Mouse (Mus musculus) thymus, adult 2 months (tissue): ENCODE measurements at regions not wholly inside any gene's neighbourhood (a gene's known extent, or its start where the extent isn't known, plus 50 kb on each side); places are given as distances from the start of the nearest gene placed in this dataset.

ENCODE experiments used
- DNase-seq: peaks from one replicate; pipeline ENCODE4 v3.0.0; 2021
- H3K27ac ChIP-seq: fragments of 200-500 bp; 2 replicates; pipeline ENCODE4 v1.5.1; 2012; ENCODE audit warnings: low read length, control low read depth; ENCODE audit not compliant: control insufficient read depth, insufficient read depth
- H3K27me3 ChIP-seq: fragments of 200-500 bp; 2 replicates; pipeline ENCODE4 v1.6.1; 2012; ENCODE audit warnings: mild to moderate bottlenecking, low read length, moderate library complexity, mixed read lengths; ENCODE audit not compliant: control insufficient read depth, insufficient read depth
- H3K36me3 ChIP-seq: fragments of 200-500 bp; 2 replicates; pipeline ENCODE4 v1.6.1; 2012; ENCODE audit warnings: mild to moderate bottlenecking, low read length, moderate library complexity; ENCODE audit not compliant: control insufficient read depth, insufficient read depth
- H3K4me1 ChIP-seq: fragments of 200-500 bp; replicated peaks from 2 replicates; pipeline ENCODE4 v1.6.1; 2012; ENCODE audit warnings: low read length; ENCODE audit not compliant: control insufficient read depth, insufficient read depth
- H3K4me3 ChIP-seq: fragments of 200-500 bp; 2 replicates; pipeline ENCODE4 v1.5.1; 2012; ENCODE audit warnings: mild to moderate bottlenecking, low read length, control low read depth, moderate library complexity; ENCODE audit not compliant: control insufficient read depth, insufficient read depth
- CTCF ChIP-seq: fragments of 200-500 bp; IDR thresholded peaks from 2 replicates; pipeline ENCODE4 v1.5.1; 2012; ENCODE audit warnings: mild to moderate bottlenecking, control low read depth, low read length, moderate library complexity, borderline replicate concordance; ENCODE audit not compliant: control insufficient read depth, poor library complexity, insufficient read depth; ENCODE audit errors: extremely low read depth
- POLR2A ChIP-seq: fragments of 200-500 bp; IDR thresholded peaks from 2 replicates; pipeline ENCODE4 v1.6.1; 2012; ENCODE audit warnings: mild to moderate bottlenecking, low read length, control low read depth, moderate library complexity; ENCODE audit not compliant: control insufficient read depth, poor library complexity, insufficient read depth; ENCODE audit errors: extremely low read depth
- WGBS: fragments of 180-500 bp; shearing (Covaris S2); methylation state at CpG from one replicate; pipeline ENCODE4 v1.1.7; 2018; 5-methylcytosine and 5-hydroxymethylcytosine counted together

DNA sequence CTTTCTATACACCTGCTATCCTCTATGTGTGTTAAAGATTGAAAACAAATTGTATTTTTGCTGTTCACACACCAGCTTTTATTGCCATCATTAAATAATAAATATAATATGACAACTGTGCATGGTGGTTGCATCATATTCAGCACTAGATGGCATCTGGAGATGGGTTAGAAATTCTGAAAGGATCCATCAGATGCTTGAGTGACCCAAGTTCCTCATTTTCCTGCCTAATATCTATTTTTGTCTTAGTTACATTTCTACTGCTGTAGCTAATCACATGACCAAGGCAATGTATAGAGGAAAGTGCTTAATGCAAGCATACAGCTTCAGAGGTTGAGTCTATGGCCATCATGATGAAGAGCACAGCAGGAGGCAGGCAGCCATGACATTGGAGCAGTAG lies 69.7 kb upstream of the C1qtnf7 start:
- no peak overlapping the region for H3K27ac ChIP-seq
- no peaks in the 10 kb centered on the region for H3K27me3 ChIP-seq
- TF ChIP-seq POLR2A (no peak), CTCF (no peak)
- no peak for DNase-seq
- no peak overlapping the region for H3K4me3 ChIP-seq
- H3K36me3 ChIP-seq: no peaks in the 10 kb centered on the region
- H3K4me1 ChIP-seq: no peaks in the 10 kb centered on the region

DNA sequence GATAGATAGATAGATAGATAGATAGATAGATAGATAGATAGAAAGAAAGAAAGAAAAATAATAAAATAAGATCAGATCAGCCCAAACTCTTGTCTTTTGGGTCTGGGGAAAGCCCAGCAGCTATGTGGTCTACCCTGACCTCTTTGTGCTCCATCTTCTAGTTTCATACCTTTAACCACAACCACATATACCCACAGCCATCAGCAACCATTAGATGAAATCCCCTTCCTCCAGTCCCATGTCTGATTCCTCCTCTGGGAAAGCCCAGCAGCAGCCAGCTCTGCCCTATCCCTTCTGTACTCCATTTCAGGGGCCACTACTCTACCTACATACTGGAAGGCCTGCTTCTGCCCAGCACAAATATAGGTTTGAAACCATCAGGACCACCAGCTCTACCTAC lies 69.0 kb upstream of the C1qtnf7 start:
- no peak for DNase-seq
- TF ChIP-seq CTCF (no peak), POLR2A (no peak)
- H3K27ac ChIP-seq: no peak overlapping the region
- no peaks in the 10 kb centered on the region for H3K27me3 ChIP-seq
- H3K36me3 ChIP-seq: no peaks in the 10 kb centered on the region
- H3K4me1 ChIP-seq: no peaks in the 10 kb centered on the region
- no peak overlapping the region for H3K4me3 ChIP-seq

- WGBS: 94% methylated on average over 3 of the region's 3 CpGs
- TF ChIP-seq CTCF (no peak), POLR2A (no peak)
Measured at GRCm38 (mm10) chr5:43456018-43456417, 59.3 kb upstream of the C1qtnf7 start.

GRCm38 (mm10) chr5:43457725-43458124 lies 57.6 kb upstream of the C1qtnf7 start:
- TF ChIP-seq CTCF (no peak), POLR2A (no peak)
- no peak for DNase-seq
- Histone ChIP-seq H3K27ac (no peak overlapping the region), H3K27me3 (no peaks in the 10 kb centered on the region), H3K4me1 (no peaks in the 10 kb centered on the region), H3K4me3 (no peak overlapping the region), H3K36me3 (no peaks in the 10 kb centered on the region)
- WGBS: 69% methylated on average over 7 of the region's 7 CpGs

More at GRCm38 (mm10) chr5:43456018-43456417, 59.3 kb upstream of the C1qtnf7 start:
- no peak for DNase-seq
- no peak overlapping the region for H3K27ac ChIP-seq
- no peak overlapping the region for H3K4me3 ChIP-seq
- no peaks in the 10 kb centered on the region for H3K27me3 ChIP-seq
- no peaks in the 10 kb centered on the region for H3K36me3 ChIP-seq
- no peaks in the 10 kb centered on the region for H3K4me1 ChIP-seq

DNA sequence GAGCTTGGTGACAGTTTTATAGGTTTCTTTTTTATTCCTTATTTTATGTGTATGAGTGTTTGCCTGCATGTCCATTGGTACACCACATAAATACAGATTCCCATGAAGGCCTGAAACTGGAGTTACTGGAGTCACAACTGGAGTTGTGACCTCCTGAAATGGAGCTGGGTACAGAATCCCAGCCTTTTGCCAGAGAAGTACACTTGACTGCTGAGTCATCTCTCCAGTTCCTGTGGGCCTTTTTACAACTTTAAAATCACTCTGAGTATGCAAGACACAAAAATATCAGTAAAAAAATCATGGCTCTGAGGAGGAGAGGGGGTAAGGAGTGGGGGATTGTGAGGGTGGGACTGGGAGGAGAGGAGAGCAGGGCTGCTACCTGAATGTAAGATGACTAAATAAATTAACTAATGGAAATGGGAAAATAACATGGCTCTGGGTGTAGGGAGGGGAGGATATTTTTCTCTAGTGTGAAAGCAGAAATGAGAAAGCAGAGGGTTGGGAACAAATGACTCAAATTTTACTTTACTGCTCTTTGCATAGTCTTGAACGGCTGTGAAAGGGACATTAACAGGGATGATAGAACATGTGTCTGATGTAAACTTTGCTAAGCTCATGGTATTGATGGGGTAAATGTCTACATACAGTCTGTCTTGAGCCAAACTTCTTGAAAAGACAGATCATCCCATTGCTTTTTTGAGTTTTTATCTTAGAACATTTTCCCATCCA lies 53.2 kb upstream of the C1qtnf7 start:
- Histone ChIP-seq H3K27ac (no peak overlapping the region), H3K36me3 (no peaks in the 10 kb centered on the region), H3K4me1 (no peaks in the 10 kb centered on the region), H3K27me3 (no peaks in the 10 kb centered on the region), H3K4me3 (no peak overlapping the region)
- no peak for DNase-seq
- WGBS: 78% methylated on average over 1 of the region's 1 CpGs
- TF ChIP-seq CTCF (no peak), POLR2A (no peak)
